Mouse (Mus musculus) kidney, adult 2 months (tissue): Measurements from ENCODE around the gene Cd3d. TPM values are rescaled to one million over a fixed set of nuclear protein-coding genes. Genes with fewer than 3 reads are reported as not detected.
"Not testable (repeated sequence)": the region's sequence is repeated elsewhere in the genome, so short reads cannot be mapped to it uniquely, and the experiment has no call there.

Source experiments
- DNase-seq: peaks from one replicate; pipeline ENCODE4 v3.0.0; 2021
- H3K27ac ChIP-seq: fragments of 200-500 bp; 2 replicates; pipeline ENCODE4 v1.5.1; 2012; ENCODE audit warnings: low read depth, low read length, control low read depth, inconsistent platforms; ENCODE audit not compliant: insufficient read depth
- H3K27me3 ChIP-seq: fragments of 200-500 bp; replicated peaks from 2 replicates; pipeline ENCODE4 v1.6.1; 2012; ENCODE audit warnings: mild to moderate bottlenecking, moderate library complexity, low read length, inconsistent platforms; ENCODE audit not compliant: control insufficient read depth, insufficient read depth
- H3K36me3 ChIP-seq: fragments of 200-500 bp; 2 replicates; pipeline ENCODE4 v1.6.1; 2012; ENCODE audit warnings: mild to moderate bottlenecking, moderate library complexity, low read length, inconsistent platforms; ENCODE audit not compliant: control insufficient read depth, insufficient read depth
- H3K4me1 ChIP-seq: fragments of 200-500 bp; 2 replicates; pipeline ENCODE4 v1.6.1; 2011; ENCODE audit warnings: low read length; ENCODE audit not compliant: control insufficient read depth, insufficient read depth
- H3K4me3 ChIP-seq: fragments of 200-500 bp; 2 replicates; pipeline ENCODE4 v1.5.1; 2011; ENCODE audit warnings: mild to moderate bottlenecking, low read depth, low read length, control low read depth; ENCODE audit not compliant: insufficient read depth
- CTCF ChIP-seq: fragments of 200-500 bp; conservative IDR thresholded peaks from 2 replicates; pipeline ENCODE4 v1.5.1; 2011; ENCODE audit warnings: low read depth, mild to moderate bottlenecking, control low read depth, low read length, moderate library complexity, mixed read lengths; ENCODE audit not compliant: insufficient read depth, insufficient read length
- POLR2A ChIP-seq: fragments of 200-500 bp; IDR thresholded peaks from one replicate; pipeline ENCODE4 v1.6.1; 2011; ENCODE audit warnings: low read depth, low read length, control low read depth
- WGBS: fragments of 180-500 bp; shearing (Covaris S2); methylation state at CpG from one replicate; pipeline ENCODE4 v1.1.7; 2018; 5-methylcytosine and 5-hydroxymethylcytosine counted together
- polyA plus RNA-seq: library from polyadenylated mRNA; depleted of rRNA; stranded (reverse); fragments of >200 nt; gene quantifications from 2 replicates; pipeline ENCODE4 v1.2.3, GENCODE M21; 2012

The Cd3d gene
- polyA plus RNA-seq, 1 experiment, result 2.9 TPM

DNA sequence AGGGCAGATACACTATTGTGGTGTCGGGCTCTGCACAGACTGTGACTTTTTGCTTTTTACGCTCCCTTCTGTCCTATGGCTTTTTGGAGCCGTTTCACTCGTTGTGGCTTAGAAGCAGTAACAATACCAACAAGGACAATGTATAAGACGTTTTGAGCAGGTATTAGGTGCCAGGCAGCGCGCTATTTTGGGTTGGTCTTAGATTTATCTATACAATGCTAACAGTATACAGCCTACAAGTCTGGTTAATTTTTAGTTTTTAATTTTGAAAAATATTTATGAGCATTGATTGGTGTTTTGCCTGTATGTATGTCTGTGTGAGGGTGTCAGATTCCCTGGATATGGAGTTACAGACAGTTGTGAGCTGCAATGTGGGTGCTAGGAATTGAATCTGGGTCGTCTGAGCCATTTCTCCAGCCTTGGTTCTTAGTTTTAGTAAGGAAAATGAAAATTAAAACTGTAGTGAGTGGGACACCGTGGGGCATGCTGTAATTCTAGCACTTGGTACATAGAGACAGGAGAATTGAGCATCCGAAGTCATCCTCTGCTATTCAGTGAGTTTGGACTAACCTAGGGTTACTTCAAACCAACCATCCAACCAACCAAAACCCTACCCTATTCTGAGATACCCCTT is 15.6 kb upstream of the Cd3d start:
- Histone ChIP-seq H3K27me3 (no peaks in the 10 kb centered on the region), H3K4me1 (peaks cover 6% of the 10 kb centered on the region; the same call in 1 of the 2 replicates), H3K4me3 (peak overlapping the region; percentile 65), H3K36me3 (peaks cover 1% of the 10 kb centered on the region; the same call in 1 of the 2 replicates), H3K27ac (peak overlapping the region; percentile 98)
- DNase-seq, result no peak
- 13% methylated on average over 10 of the region's 10 CpGs for WGBS
- TF ChIP-seq POLR2A (no peak), CTCF (no peak)

DNA sequence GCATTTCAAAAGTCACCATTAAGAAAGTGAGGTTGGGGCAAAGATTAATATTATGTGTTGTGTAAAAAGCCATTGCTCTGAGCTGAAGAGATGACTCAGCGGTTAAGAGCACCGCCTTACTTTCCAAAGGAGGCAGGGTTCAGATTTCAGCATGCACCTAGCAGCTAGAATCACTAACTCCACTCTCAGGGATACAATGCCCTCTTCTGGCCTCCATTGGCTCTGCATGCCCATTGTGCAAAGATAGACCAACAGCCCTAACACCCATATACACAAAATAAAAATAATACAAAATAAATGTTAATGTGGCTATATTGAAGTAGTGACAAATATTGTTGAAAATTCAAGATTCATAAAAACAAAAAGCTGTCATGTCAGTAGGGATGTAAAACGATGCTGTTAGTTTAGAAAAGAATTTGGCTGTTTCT is 14.8 kb upstream of the Cd3d start:
- DNase-seq, result peak; percentile 93
- no peak overlapping the region for H3K4me3 ChIP-seq
- H3K27ac ChIP-seq, result no peak overlapping the region
- H3K36me3 ChIP-seq, result peaks cover 1% of the 10 kb centered on the region; the same call in 1 of the 2 replicates
- peaks cover 6% of the 10 kb centered on the region; the same call in 1 of the 2 replicates for H3K4me1 ChIP-seq
- WGBS, result 26% methylated on average over 3 of the region's 3 CpGs
- no peaks in the 10 kb centered on the region for H3K27me3 ChIP-seq
- no peak for TF ChIP-seq POLR2A
- peak; percentile 92 for TF ChIP-seq CTCF

DNA sequence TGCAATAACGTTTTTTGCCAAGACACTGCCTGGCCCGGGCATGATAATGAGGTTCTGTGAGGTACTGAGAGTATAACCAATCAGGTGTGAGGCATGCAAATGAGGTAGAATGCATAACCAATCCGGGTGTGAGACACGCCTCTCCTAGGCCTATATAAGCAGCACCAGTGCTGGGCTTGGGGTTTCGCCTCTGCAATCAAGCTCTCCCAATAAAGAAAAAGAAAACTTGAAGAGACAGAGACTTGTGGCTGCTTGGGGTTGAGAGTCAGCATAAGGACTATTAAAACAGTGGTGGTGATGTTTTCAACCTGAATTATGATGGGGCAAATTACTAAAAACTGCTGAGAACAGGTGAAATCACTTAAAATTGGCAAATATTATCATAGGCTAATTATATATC is 13.8 kb upstream of the Cd3d start:
- H3K27me3 ChIP-seq, H3K27ac ChIP-seq, H3K4me1 ChIP-seq, DNase-seq, H3K36me3 ChIP-seq, H3K4me3 ChIP-seq: not testable (repeated sequence)
- 92% methylated on average over 5 of the region's 5 CpGs for WGBS

DNA sequence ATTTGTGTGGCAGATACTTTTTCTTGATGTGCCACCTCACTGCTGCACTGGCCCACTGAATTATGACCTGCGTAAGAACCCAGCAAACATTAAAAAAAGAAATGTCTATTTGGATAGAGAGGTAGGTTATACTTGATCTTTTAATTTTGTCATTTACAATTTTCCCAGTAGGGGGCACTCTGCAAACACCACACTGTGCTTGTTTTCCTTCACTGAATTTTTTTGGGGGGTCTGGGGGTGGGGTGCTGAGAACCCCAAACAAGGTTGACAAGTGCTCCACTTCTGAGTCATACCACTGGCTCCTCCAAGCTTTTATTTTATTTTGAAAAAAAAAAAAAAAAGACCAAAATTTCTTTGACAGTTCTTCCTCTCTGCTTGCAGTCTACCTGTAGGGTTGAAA is 12.1 kb upstream of the Cd3d start:
- 62% methylated on average over 1 of the region's 1 CpGs for WGBS
- Histone ChIP-seq H3K36me3 (no peaks in the 10 kb centered on the region), H3K27ac (no peak overlapping the region), H3K4me3 (no peak overlapping the region), H3K27me3 (no peaks in the 10 kb centered on the region), H3K4me1 (peaks cover 6% of the 10 kb centered on the region; the same call in 1 of the 2 replicates)
- TF ChIP-seq POLR2A (no peak), CTCF (no peak; the same call in 1 of the 2 replicates)
- DNase-seq, result no peak

DNA sequence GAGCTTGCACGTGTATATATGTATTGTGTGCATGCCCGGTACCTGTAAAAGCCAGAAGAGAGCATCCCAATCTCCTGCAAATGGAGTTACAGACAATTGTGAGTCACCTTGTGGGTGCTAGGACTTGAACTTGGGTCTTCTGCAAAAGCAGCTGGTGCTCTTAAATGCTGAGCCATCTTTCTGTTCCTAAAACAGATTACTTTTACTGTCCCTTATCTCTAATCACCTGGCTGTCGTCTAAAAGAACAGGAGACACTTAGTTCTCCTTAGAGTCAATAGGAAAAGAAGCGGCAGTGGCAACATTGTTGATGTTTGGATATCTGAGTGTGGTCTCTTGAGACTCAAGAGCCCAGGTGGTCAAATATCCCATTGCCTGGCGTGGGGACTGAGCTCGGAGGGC is 3.8 kb upstream of the Cd3d start:
- WGBS, result 72% methylated on average over 6 of the region's 6 CpGs
- no peak overlapping the region for H3K27ac ChIP-seq
- no peak overlapping the region for H3K4me3 ChIP-seq
- TF ChIP-seq CTCF (no peak), POLR2A (no peak)
- no peak for DNase-seq
- H3K36me3 ChIP-seq, result no peaks in the 10 kb centered on the region
- H3K27me3 ChIP-seq, result no peaks in the 10 kb centered on the region
- no peaks in the 10 kb centered on the region for H3K4me1 ChIP-seq

DNA sequence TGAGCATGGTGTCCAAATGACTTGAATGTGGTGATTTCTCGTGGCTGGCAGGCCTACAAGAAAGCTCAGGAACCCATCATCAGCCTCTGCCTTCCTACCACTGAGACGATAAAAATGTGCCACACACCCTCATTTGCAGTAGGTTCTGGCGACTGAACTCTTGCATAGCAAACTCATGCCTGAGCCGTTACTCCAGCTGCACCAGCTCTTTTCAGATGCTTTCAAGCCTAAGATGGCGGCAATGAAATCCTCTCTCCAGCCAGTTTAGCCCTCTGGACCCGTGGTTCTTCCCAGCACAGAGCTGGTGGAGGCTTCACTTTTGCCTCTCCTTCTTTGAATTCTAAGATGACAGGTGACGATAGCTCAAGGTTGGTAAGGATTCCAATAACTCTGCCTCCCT is 1.8 kb upstream of the Cd3d start:
- DNase-seq, result no peak
- Histone ChIP-seq H3K27me3 (no peaks in the 10 kb centered on the region), H3K4me3 (no peak overlapping the region), H3K4me1 (no peaks in the 10 kb centered on the region), H3K36me3 (no peaks in the 10 kb centered on the region), H3K27ac (no peak overlapping the region)
- WGBS, result 76% methylated on average over 7 of the region's 7 CpGs
- no peak for TF ChIP-seq POLR2A
- no peak for TF ChIP-seq CTCF

DNA sequence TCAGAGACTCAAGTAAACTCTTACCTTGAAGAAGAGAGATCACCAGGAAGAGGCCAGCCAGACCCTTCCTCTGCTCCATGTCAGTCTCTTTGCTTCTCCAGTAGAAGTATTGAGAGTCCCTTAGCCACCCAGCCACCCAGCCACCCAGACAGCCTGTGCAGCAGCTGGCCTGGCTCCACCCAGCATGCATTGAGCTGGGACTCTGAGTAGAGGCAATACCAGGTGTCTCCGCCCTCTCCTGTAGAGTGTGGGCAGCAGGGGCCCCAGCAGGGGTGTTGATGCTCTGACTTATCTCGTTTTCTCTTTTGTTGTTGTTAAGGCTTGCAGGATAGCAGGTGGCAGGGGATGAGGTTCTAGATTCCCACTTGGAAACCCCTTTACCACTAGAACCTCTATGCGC is 1.3 kb upstream of the Cd3d start, which contains the start of gene Cd3g:
TSS of gene Cd3g (minus strand) at position 190 of the 400 bp plus-strand sequence.
- Histone ChIP-seq H3K27me3 (no peaks in the 10 kb centered on the region), H3K27ac (no peak within 1 kb of the TSS), H3K4me3 (no peak within 1 kb of the TSS), H3K4me1 (no peaks in the 10 kb centered on the region), H3K36me3 (no peaks in the 10 kb centered on the region)
- DNase-seq, result no peak
- whole genome bisulfite sequencing, result 64% methylated on average over 3 of the region's 3 CpGs
- TF ChIP-seq CTCF (no peak), POLR2A (no peak)

DNA sequence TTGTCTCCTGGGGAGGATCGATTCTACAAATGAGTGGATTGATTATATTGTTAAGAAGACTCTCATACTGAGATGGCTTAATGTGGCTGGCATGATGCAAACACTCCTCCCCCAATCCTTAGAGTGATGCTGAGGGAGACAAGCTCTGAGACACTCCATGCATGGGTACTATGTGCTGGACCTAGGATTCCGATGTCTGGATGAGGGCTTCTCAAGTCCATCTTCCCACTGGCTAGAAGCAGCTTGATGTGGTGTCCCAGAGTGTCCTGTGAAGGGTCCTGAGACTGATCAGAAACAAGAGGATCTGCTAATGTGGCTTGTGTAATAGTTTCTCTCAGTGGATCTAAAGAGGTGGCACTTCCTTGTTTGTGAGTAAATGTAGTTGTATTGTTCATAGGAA is 482 bp upstream of the Cd3d start:
- 91% methylated on average over 2 of the region's 2 CpGs for WGBS
- Histone ChIP-seq H3K4me1 (no peaks in the 10 kb centered on the region), H3K27ac (no peak overlapping the region), H3K4me3 (no peak overlapping the region), H3K27me3 (no peaks in the 10 kb centered on the region), H3K36me3 (no peaks in the 10 kb centered on the region)
- TF ChIP-seq POLR2A (no peak), CTCF (no peak)
- DNase-seq, result no peak
